Mouse (Mus musculus): ENCODE data around the gene Nprl2. TPM values are rescaled to one million over a fixed set of nuclear protein-coding genes. Genes with fewer than 3 reads are reported as not detected.

Nprl2 gene
- polyA plus RNA-seq, 1 experiment from 2014 or later, result 40.9 TPM

GRCm38 (mm10) chr9:107566855-107567254 is 24.8 kb downstream of the Nprl2 start:
- 76% methylated on average over 3 of the region's 3 CpGs for WGBS
- no peak overlapping the region for H3K4me3 ChIP-seq (ENCODE audit: low read depth, low read length)
- peaks cover 26% of the 10 kb centered on the region for H3K4me1 ChIP-seq (ENCODE audit: control insufficient read depth, insufficient read depth, low read length)
- H3K27me3 ChIP-seq (ENCODE audit: control insufficient read depth, insufficient read depth, low read length), result no peaks in the 10 kb centered on the region
- H3K9ac ChIP-seq (ENCODE audit: low read length), result no peak overlapping the region
- ATAC-seq (ENCODE audit: insufficient number of reproducible peaks, low FRiP score, low TSS enrichment, low read depth) (no peak), DNase-seq (ENCODE audit: low spot score) (no peak)
- no peak overlapping the region for H3K4me2 ChIP-seq (ENCODE audit: low read depth, severe bottlenecking)
- no peak overlapping the region for H3K27ac ChIP-seq (replicated peaks; ENCODE audit: low read depth, low read length)
- no peaks in the 10 kb centered on the region for H3K9me3 ChIP-seq (ENCODE audit: control insufficient read depth, low read length)
- peaks cover 10% of the 10 kb centered on the region; the same call in 1 of the 2 replicates for H3K36me3 ChIP-seq (ENCODE audit: control insufficient read depth, insufficient read depth, low read length)

DNA sequence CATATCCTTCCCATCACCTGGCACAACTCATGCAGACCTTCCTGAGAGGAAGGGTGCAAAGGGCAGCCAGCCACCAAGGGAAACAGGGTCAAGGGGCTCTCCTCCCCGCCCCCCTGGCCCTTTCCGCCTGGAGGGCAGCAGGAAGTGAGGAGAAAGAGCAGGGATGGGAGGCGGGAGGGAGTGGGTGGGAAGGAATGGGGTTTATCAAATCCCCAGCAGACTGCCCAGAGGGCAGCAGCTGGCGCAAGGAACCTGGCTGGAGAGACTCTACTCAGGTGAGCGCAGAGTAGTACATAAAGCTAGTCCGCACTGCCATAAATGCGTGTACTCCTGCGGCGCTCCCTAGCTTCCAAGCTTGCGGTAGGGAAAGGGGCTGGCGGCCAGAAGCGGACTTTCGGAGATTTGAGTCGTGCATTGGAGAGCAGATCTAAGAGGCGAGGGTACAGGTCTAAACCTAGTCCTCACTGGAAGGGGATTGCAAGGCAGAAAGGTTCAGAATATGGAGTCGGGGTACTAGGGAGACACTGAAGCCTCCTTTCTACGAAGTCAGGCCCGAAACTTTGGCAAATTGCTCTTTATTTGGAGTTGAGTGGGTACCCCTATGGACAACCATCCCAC is 25.8 kb downstream of the Nprl2 start, which contains the start of gene Hyal2:
Gene Hyal2 (plus strand): TSS at position 244 of the 618 bp plus-strand sequence.
- Histone ChIP-seq H3K4me3 (ENCODE audit: low read depth, low read length) (peak within 1 kb of the TSS; percentile 84), H3K27ac (replicated peaks; ENCODE audit: low read depth, low read length) (peak within 1 kb of the TSS; percentile 73), H3K36me3 (ENCODE audit: control insufficient read depth, insufficient read depth, low read length) (peaks cover 18% of the 10 kb centered on the region; the same call in 1 of the 2 replicates), H3K27me3 (ENCODE audit: control insufficient read depth, insufficient read depth, low read length) (no peaks in the 10 kb centered on the region), H3K9me3 (ENCODE audit: control insufficient read depth, low read length) (no peaks in the 10 kb centered on the region), H3K9ac (ENCODE audit: low read length) (peak within 1 kb of the TSS; percentile 89), H3K4me1 (ENCODE audit: control insufficient read depth, insufficient read depth, low read length) (peaks cover 26% of the 10 kb centered on the region), H3K4me2 (ENCODE audit: low read depth, severe bottlenecking) (peak within 1 kb of the TSS; percentile 93)
- peak; percentile 43 for DNase-seq (ENCODE audit: low spot score)
- no peak for ATAC-seq (ENCODE audit: insufficient number of reproducible peaks, low FRiP score, low TSS enrichment, low read depth)
- WGBS, result 5% methylated on average over 18 of the region's 18 CpGs

DNA sequence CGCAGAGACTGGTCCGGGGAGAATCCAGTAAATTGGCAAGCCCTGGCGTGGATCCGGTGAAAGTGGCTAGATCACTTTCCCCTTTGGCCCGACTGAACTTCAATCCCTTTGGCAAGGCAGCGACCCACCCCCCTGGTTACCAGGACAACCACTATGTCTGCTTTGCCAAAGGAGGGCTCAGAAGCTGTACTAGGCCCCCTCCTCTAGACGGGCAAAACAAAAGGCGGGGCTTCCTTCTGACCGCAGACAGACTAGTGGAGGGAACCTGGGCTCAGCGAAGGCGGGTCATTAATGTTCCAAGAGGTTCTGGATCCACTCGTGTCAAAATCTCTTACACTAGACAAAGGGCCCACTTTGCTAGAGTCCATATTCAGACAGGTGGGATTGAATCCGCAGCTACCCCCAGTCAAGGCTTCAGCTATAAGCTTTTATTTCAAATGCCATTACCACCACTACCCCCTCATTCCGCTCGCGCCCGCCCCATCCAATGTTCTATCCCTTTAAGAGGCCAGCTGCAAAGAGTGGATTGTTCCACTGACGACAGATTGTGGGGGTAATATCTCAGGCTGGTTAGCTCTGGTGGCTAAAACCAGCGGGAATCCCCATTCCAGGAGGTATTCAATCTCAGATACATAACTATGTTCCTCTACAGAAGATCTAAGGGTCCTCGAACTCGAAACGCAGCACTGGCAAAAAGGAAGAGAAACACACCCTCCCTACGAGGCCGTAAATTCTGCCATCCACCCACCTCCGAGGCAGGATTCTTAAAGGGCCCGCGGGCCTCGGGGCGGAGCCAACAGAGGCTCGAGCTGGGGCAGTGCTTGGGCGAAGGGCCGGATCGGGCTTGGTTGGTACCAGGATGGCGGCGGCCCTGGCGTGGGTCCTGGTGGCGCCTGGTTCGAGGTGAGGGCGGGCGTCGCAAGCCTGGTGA is 26.6 kb downstream of the Nprl2 start:
- Histone ChIP-seq H3K36me3 (ENCODE audit: control insufficient read depth, insufficient read depth, low read length) (peaks cover 21% of the 10 kb centered on the region; the same call in 1 of the 2 replicates), H3K4me3 (ENCODE audit: low read depth, low read length) (peak overlapping the region; percentile 84), H3K9me3 (ENCODE audit: control insufficient read depth, low read length) (no peaks in the 10 kb centered on the region), H3K4me1 (ENCODE audit: control insufficient read depth, insufficient read depth, low read length) (peaks cover 26% of the 10 kb centered on the region), H3K4me2 (ENCODE audit: low read depth, severe bottlenecking) (peak overlapping the region; percentile 93), H3K27ac (replicated peaks; ENCODE audit: low read depth, low read length) (peak overlapping the region; percentile 73), H3K9ac (ENCODE audit: low read length) (peak overlapping the region; percentile 89), H3K27me3 (ENCODE audit: control insufficient read depth, insufficient read depth, low read length) (no peaks in the 10 kb centered on the region)
- peak; percentile 77 for ATAC-seq (ENCODE audit: insufficient number of reproducible peaks, low FRiP score, low TSS enrichment, low read depth)
- WGBS, result under 1% methylated on average over 41 of the region's 41 CpGs
- DNase-seq (ENCODE audit: low spot score), result peak; percentile 88

- peaks cover 23% of the 10 kb centered on the region for H3K4me1 ChIP-seq (ENCODE audit: control insufficient read depth, insufficient read depth, low read length)
Observed at GRCm38 (mm10) chr9:107569270-107569669, 27.2 kb downstream of the Nprl2 start.

GRCm38 (mm10) chr9:107570016-107570415 is 28.0 kb downstream of the Nprl2 start:
- H3K36me3 ChIP-seq (ENCODE audit: control insufficient read depth, insufficient read depth, low read length), result peaks cover 23% of the 10 kb centered on the region; the same call in 1 of the 2 replicates
- peak overlapping the region; percentile 93 for H3K4me2 ChIP-seq (ENCODE audit: low read depth, severe bottlenecking)
- H3K4me3 ChIP-seq (ENCODE audit: low read depth, low read length), result peak overlapping the region; percentile 84
- no peak for ATAC-seq (ENCODE audit: insufficient number of reproducible peaks, low FRiP score, low TSS enrichment, low read depth)
- no peak overlapping the region; the same call in 1 of the 2 replicates for H3K27ac ChIP-seq (replicated peaks; ENCODE audit: low read depth, low read length)
- 61% methylated on average over 13 of the region's 13 CpGs for WGBS
- peak overlapping the region; percentile 89 for H3K9ac ChIP-seq (ENCODE audit: low read length)
- no peak for DNase-seq (ENCODE audit: low spot score)
- H3K4me1 ChIP-seq (ENCODE audit: control insufficient read depth, insufficient read depth, low read length), result peaks cover 23% of the 10 kb centered on the region
- no peaks in the 10 kb centered on the region for H3K9me3 ChIP-seq (ENCODE audit: control insufficient read depth, low read length)
- no peaks in the 10 kb centered on the region for H3K27me3 ChIP-seq (ENCODE audit: control insufficient read depth, insufficient read depth, low read length)

More at GRCm38 (mm10) chr9:107569270-107569669, 27.2 kb downstream of the Nprl2 start:
- DNase-seq (ENCODE audit: low spot score) (no peak), ATAC-seq (ENCODE audit: insufficient number of reproducible peaks, low FRiP score, low TSS enrichment, low read depth) (peak; percentile 63; the same call in 1 of the 2 replicates)
- Histone ChIP-seq H3K4me2 (ENCODE audit: low read depth, severe bottlenecking) (peak overlapping the region; percentile 93), H3K27ac (replicated peaks; ENCODE audit: low read depth, low read length) (peak overlapping the region; percentile 73), H3K36me3 (ENCODE audit: control insufficient read depth, insufficient read depth, low read length) (peaks cover 23% of the 10 kb centered on the region; the same call in 1 of the 2 replicates), H3K9ac (ENCODE audit: low read length) (peak overlapping the region; percentile 89), H3K27me3 (ENCODE audit: control insufficient read depth, insufficient read depth, low read length) (no peaks in the 10 kb centered on the region), H3K9me3 (ENCODE audit: control insufficient read depth, low read length) (no peaks in the 10 kb centered on the region), H3K4me3 (ENCODE audit: low read depth, low read length) (peak overlapping the region; percentile 84)
- WGBS, result 1% methylated on average over 19 of the region's 23 CpGs

GRCm38 (mm10) chr9:107570845-107571244 is 28.8 kb downstream of the Nprl2 start:
- Histone ChIP-seq H3K4me1 (ENCODE audit: control insufficient read depth, insufficient read depth, low read length) (peaks cover 23% of the 10 kb centered on the region), H3K27me3 (ENCODE audit: control insufficient read depth, insufficient read depth, low read length) (no peaks in the 10 kb centered on the region), H3K27ac (replicated peaks; ENCODE audit: low read depth, low read length) (no peak overlapping the region), H3K9ac (ENCODE audit: low read length) (0 out of 2 replicates have a peak overlapping the region, but pooled peaks have one; percentile 1), H3K4me3 (ENCODE audit: low read depth, low read length) (peak overlapping the region; percentile 84), H3K36me3 (ENCODE audit: control insufficient read depth, insufficient read depth, low read length) (peaks cover 23% of the 10 kb centered on the region; the same call in 1 of the 2 replicates), H3K9me3 (ENCODE audit: control insufficient read depth, low read length) (no peaks in the 10 kb centered on the region), H3K4me2 (ENCODE audit: low read depth, severe bottlenecking) (peak overlapping the region; percentile 93)
- DNase-seq (ENCODE audit: low spot score), result no peak
- WGBS, result 94% methylated on average over 21 of the region's 21 CpGs
- no peak for ATAC-seq (ENCODE audit: insufficient number of reproducible peaks, low FRiP score, low TSS enrichment, low read depth)

GRCm38 (mm10) chr9:107571534-107572326 is 29.7 kb downstream of the Nprl2 start:
- H3K4me1 ChIP-seq (ENCODE audit: control insufficient read depth, insufficient read depth, low read length), result peaks cover 29% of the 10 kb centered on the region
- H3K4me3 ChIP-seq (ENCODE audit: low read depth, low read length), result no peak overlapping the region
- no peak for ATAC-seq (ENCODE audit: insufficient number of reproducible peaks, low FRiP score, low TSS enrichment, low read depth)
- WGBS, result 93% methylated on average over 22 of the region's 22 CpGs
- H3K27ac ChIP-seq (replicated peaks; ENCODE audit: low read depth, low read length), result no peak overlapping the region
- no peaks in the 10 kb centered on the region for H3K9me3 ChIP-seq (ENCODE audit: control insufficient read depth, low read length)
- H3K9ac ChIP-seq (ENCODE audit: low read length), result no peak overlapping the region
- H3K36me3 ChIP-seq (ENCODE audit: control insufficient read depth, insufficient read depth, low read length), result peaks cover 21% of the 10 kb centered on the region; the same call in 1 of the 2 replicates
- H3K4me2 ChIP-seq (ENCODE audit: low read depth, severe bottlenecking), result no peak overlapping the region
- no peaks in the 10 kb centered on the region for H3K27me3 ChIP-seq (ENCODE audit: control insufficient read depth, insufficient read depth, low read length)
- DNase-seq (ENCODE audit: low spot score), result no peak
